Mouse (Mus musculus): ENCODE measurements around the gene Exoc6.

Exoc6 gene

GRCm38 (mm10) chr19:37726585-37726984 lies 176.4 kb downstream of the Exoc6 start:
- in situ Hi-C loops (cut with MboI, MseI), result loop anchor here (25.0 kb wide), 1 partner anchor 1739 kb away; no protein-coding TSS in a partner anchor

DNA sequence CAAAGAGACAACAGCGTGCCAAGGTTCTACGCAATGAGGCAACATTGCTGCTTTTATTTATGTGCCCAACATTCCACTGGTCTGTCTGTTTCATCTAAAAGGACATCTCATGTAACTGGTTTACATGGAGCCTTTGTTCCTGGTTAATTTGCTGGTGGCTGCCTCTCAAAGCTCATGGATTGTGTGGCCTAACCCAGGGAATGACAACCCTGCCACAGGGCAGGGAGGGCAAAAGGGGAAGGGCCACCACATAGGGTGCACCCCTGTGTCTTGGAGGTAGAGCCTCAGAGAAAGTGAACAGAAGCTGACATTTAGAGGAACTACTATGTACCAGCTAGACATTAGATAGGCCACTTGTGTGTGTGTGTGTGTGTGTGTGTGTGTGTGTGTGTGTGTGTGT lies 177.1 kb downstream of the Exoc6 start:
- in situ Hi-C loops (cut with MboI, MseI), result loop anchor here (25.0 kb wide), 1 partner anchor 1740 kb away; no protein-coding TSS in a partner anchor
